Mouse (Mus musculus): ENCODE results near the gene Zfp46. TPM values are rescaled to one million over a fixed set of nuclear protein-coding genes. Genes with fewer than 3 reads are reported as not detected.
A peak's percentile ranks its signal among the peaks of the same experiment; 100 is the strongest.

The Zfp46 gene
- polyA plus RNA-seq (2014; fragmentation: Nextera tagmentation; extraction: Ambion mirVana): 27.7 and 31.2 TPM in 2 replicates

GRCm38 (mm10) chr4:136284455-136284854 lies at the start of gene Zfp46:
Zfp46 (plus strand) TSS chr4:136284683.
- peak; percentile 15; the same call in 1 of the 2 replicates for ATAC-seq (ENCODE audit: insufficient read depth)
- DNase-seq: peak; percentile 99

DNA sequence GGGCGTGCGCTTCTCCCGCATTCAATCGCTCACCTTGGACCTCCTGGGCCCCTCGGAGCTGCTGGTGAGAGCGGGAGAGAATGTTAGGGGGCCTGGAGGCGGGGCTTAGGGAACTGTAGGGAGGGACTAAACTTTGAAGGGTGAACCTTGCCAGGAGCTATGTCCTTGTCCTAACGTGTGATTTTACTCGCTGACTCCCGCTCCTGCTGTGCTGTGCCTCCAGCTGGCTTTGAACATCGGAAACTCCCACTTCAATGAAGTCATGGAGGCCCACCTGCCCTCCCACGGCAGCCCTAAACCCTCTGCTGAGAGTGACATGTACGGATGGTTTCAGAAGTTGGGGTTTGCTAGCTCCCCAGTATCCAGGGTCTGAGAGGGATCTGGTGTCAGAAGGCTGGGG lies 45.8 kb upstream of the Zfp46 start:
- 31% methylated on average over 13 of the region's 13 CpGs for WGBS
- H3K9ac ChIP-seq: no peak overlapping the region
- H3K4me3 ChIP-seq (ENCODE audit: low read depth, low read length): no peak overlapping the region

More at GRCm38 (mm10) chr4:136284455-136284854, at the start of gene Zfp46:
- Histone ChIP-seq H3K9ac (peak within 1 kb of the TSS; percentile 71), H3K36me3 (ENCODE audit: insufficient read depth) (peaks cover 24% of the 10 kb centered on the region), H3K27ac (ENCODE audit: low read depth) (peak within 1 kb of the TSS; percentile 91), H3K4me2 (peak within 1 kb of the TSS; percentile 84), H3K9me3 (ENCODE audit: low read depth, low read length) (no peaks in the 10 kb centered on the region; the same call in 1 of the 2 replicates), H3K27me3 (ENCODE audit: insufficient read depth, low read length) (no peaks in the 10 kb centered on the region), H3K4me1 (ENCODE audit: insufficient read depth) (peaks cover 13% of the 10 kb centered on the region), H3K4me3 (ENCODE audit: low read depth, low read length) (peak within 1 kb of the TSS; percentile 67)
- TF ChIP-seq CTCF (IDR thresholded peaks at IDR 0.05; ENCODE audit: low read depth): no peak
- 16% methylated on average over 5 of the region's 5 CpGs for WGBS

GRCm38 (mm10) chr4:136239111-136239510 lies 45.4 kb upstream of the Zfp46 start:
- no peak for DNase-seq
- Histone ChIP-seq H3K4me2 (no peak overlapping the region), H3K27ac (ENCODE audit: low read depth) (no peak overlapping the region), H3K27me3 (ENCODE audit: insufficient read depth, low read length) (peaks cover 13% of the 10 kb centered on the region), H3K4me1 (ENCODE audit: insufficient read depth) (peaks cover 2% of the 10 kb centered on the region; the same call in 1 of the 2 replicates), H3K9me3 (ENCODE audit: low read depth, low read length) (no peaks in the 10 kb centered on the region), H3K9ac (no peak overlapping the region), H3K4me3 (ENCODE audit: low read depth, low read length) (no peak overlapping the region), H3K36me3 (ENCODE audit: insufficient read depth) (peaks cover 27% of the 10 kb centered on the region; the same call in 1 of the 2 replicates)
- 75% methylated on average over 9 of the region's 9 CpGs for WGBS
- no peak for TF ChIP-seq CTCF (IDR thresholded peaks at IDR 0.05; ENCODE audit: low read depth)
- ATAC-seq (ENCODE audit: insufficient read depth): no peak

More for the DNA sequence above, 45.8 kb upstream of the Zfp46 start:
- H3K27me3 ChIP-seq (ENCODE audit: insufficient read depth, low read length): peaks cover 13% of the 10 kb centered on the region
- H3K27ac ChIP-seq (ENCODE audit: low read depth): no peak overlapping the region
- no peak for TF ChIP-seq CTCF (IDR thresholded peaks at IDR 0.05; ENCODE audit: low read depth)
- peaks cover 2% of the 10 kb centered on the region; the same call in 1 of the 2 replicates for H3K4me1 ChIP-seq (ENCODE audit: insufficient read depth)
- ATAC-seq (ENCODE audit: insufficient read depth): no peak
- DNase-seq: no peak
- no peak overlapping the region for H3K4me2 ChIP-seq
- peaks cover 23% of the 10 kb centered on the region; the same call in 1 of the 2 replicates for H3K36me3 ChIP-seq (ENCODE audit: insufficient read depth)
- H3K9me3 ChIP-seq (ENCODE audit: low read depth, low read length): no peaks in the 10 kb centered on the region

DNA sequence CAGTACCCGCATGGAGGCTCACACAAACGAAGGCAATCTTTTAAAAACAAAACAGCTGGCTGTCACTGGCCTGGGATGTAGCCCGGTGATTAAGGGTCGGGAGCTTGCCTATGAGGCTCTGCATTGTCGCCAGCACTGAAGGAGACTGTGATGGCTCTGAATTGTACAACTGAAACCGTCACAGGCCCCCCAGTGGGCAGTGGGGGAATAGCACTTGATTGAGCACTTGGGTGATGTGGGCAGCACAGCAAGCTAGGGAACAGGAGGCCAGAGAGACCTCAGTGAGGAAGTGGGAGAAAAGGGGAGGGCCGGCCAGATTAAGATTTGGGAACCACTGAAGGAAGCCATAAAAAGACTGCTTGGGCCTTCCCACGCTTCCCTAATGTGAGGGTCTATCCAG lies 44.9 kb upstream of the Zfp46 start:
- peaks cover 13% of the 10 kb centered on the region for H3K27me3 ChIP-seq (ENCODE audit: insufficient read depth, low read length)
- peak; percentile 80 for TF ChIP-seq CTCF (IDR thresholded peaks at IDR 0.05; ENCODE audit: low read depth)
- ATAC-seq (ENCODE audit: insufficient read depth): peak; percentile 46; the same call in 1 of the 2 replicates

DNA sequence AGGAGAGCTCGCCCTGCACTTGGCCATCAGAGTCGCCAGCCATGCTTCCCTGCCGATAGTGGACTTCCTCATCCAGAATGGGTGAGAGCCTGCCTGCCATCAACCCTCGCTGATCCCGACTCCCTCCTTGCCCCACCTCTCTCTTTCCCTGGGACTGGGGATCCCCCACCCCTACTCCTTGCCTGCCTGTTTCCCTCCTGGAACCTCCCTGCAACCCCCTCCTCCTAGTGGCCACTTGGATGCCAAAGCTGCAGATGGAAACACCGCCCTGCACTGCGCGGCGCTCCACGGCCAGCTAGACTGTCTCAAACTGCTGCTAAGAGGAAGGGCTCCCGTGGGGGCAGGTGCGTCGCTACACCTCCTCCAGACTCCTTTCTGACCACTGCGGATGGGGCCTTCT lies 44.4 kb upstream of the Zfp46 start:
- Histone ChIP-seq H3K27me3 (ENCODE audit: insufficient read depth, low read length) (peaks cover 13% of the 10 kb centered on the region), H3K4me1 (ENCODE audit: insufficient read depth) (peaks cover 2% of the 10 kb centered on the region; the same call in 1 of the 2 replicates), H3K9me3 (ENCODE audit: low read depth, low read length) (no peaks in the 10 kb centered on the region), H3K27ac (ENCODE audit: low read depth) (no peak overlapping the region), H3K9ac (no peak overlapping the region), H3K36me3 (ENCODE audit: insufficient read depth) (peaks cover 27% of the 10 kb centered on the region; the same call in 1 of the 2 replicates), H3K4me2 (no peak overlapping the region), H3K4me3 (ENCODE audit: low read depth, low read length) (no peak overlapping the region)
- WGBS: 62% methylated on average over 14 of the region's 14 CpGs
- DNase-seq: no peak
- no peak for TF ChIP-seq CTCF (IDR thresholded peaks at IDR 0.05; ENCODE audit: low read depth)
- ATAC-seq (ENCODE audit: insufficient read depth): no peak

More for the DNA sequence above, 44.9 kb upstream of the Zfp46 start:
- no peaks in the 10 kb centered on the region for H3K9me3 ChIP-seq (ENCODE audit: low read depth, low read length)
- no peak overlapping the region for H3K4me2 ChIP-seq
- peak; percentile 88 for DNase-seq
- no peak overlapping the region for H3K4me3 ChIP-seq (ENCODE audit: low read depth, low read length)
- no peak overlapping the region for H3K9ac ChIP-seq
- H3K4me1 ChIP-seq (ENCODE audit: insufficient read depth): peaks cover 2% of the 10 kb centered on the region; the same call in 1 of the 2 replicates
- peaks cover 27% of the 10 kb centered on the region; the same call in 1 of the 2 replicates for H3K36me3 ChIP-seq (ENCODE audit: insufficient read depth)
- WGBS: 20% methylated on average over 8 of the region's 8 CpGs
- H3K27ac ChIP-seq (ENCODE audit: low read depth): no peak overlapping the region

GRCm38 (mm10) chr4:136240955-136241354 lies 43.5 kb upstream of the Zfp46 start:
- Histone ChIP-seq H3K4me2 (no peak overlapping the region), H3K27ac (ENCODE audit: low read depth) (no peak overlapping the region), H3K9ac (no peak overlapping the region), H3K4me3 (ENCODE audit: low read depth, low read length) (no peak overlapping the region), H3K27me3 (ENCODE audit: insufficient read depth, low read length) (peaks cover 21% of the 10 kb centered on the region), H3K36me3 (ENCODE audit: insufficient read depth) (peaks cover 27% of the 10 kb centered on the region; the same call in 1 of the 2 replicates), H3K4me1 (ENCODE audit: insufficient read depth) (peaks cover 2% of the 10 kb centered on the region; the same call in 1 of the 2 replicates), H3K9me3 (ENCODE audit: low read depth, low read length) (no peaks in the 10 kb centered on the region)
- 56% methylated on average over 8 of the region's 8 CpGs for WGBS
- TF ChIP-seq CTCF (IDR thresholded peaks at IDR 0.05; ENCODE audit: low read depth): no peak
- DNase-seq (no peak), ATAC-seq (ENCODE audit: insufficient read depth) (no peak)

GRCm38 (mm10) chr4:136242065-136242703 lies 42.3 kb upstream of the Zfp46 start:
- peaks cover 33% of the 10 kb centered on the region for H3K27me3 ChIP-seq (ENCODE audit: insufficient read depth, low read length)
- H3K4me2 ChIP-seq: no peak overlapping the region
- H3K27ac ChIP-seq (ENCODE audit: low read depth): no peak overlapping the region
- peak; percentile 67 for TF ChIP-seq CTCF (IDR thresholded peaks at IDR 0.05; ENCODE audit: low read depth)
- H3K4me3 ChIP-seq (ENCODE audit: low read depth, low read length): no peak overlapping the region
- 44% methylated on average over 8 of the region's 8 CpGs for WGBS
- H3K36me3 ChIP-seq (ENCODE audit: insufficient read depth): peaks cover 27% of the 10 kb centered on the region; the same call in 1 of the 2 replicates
- peak; percentile 58 for DNase-seq
- H3K9ac ChIP-seq: no peak overlapping the region
- ATAC-seq (ENCODE audit: insufficient read depth): no peak
- peaks cover 6% of the 10 kb centered on the region; the same call in 1 of the 2 replicates for H3K4me1 ChIP-seq (ENCODE audit: insufficient read depth)
- no peaks in the 10 kb centered on the region for H3K9me3 ChIP-seq (ENCODE audit: low read depth, low read length)
